Mouse (Mus musculus): ENCODE data around the gene Syne2. TPM values are rescaled to one million over a fixed set of nuclear protein-coding genes. Genes with fewer than 3 reads are reported as not detected.

Gene Syne2
- polyA plus RNA-seq, 1 experiment = 9.8 TPM

GRCm38 (mm10) chr12:75844311-75844710, 26.4 kb downstream of the Syne2 start:
- no peak overlapping the region for H3K4me3 ChIP-seq (ENCODE audit: insufficient read depth, low read length)
- TF ChIP-seq POLR2A (IDR thresholded peaks at IDR 0.05; ENCODE audit: borderline replicate concordance, low read depth, low read length) = no peak
- TF ChIP-seq CTCF (IDR thresholded peaks at IDR 0.05; ENCODE audit: low read depth, low read length) = no peak
- H3K4me1 ChIP-seq (ENCODE audit: control insufficient read depth, insufficient read depth, low read length) = no peaks in the 10 kb centered on the region
- H3K27ac ChIP-seq (ENCODE audit: insufficient read depth, low read depth, low read length) = no peak overlapping the region

GRCm38 (mm10) chr12:75845070-75845469, 27.1 kb downstream of the Syne2 start:
- Histone ChIP-seq H3K27ac (ENCODE audit: insufficient read depth, low read depth, low read length) (no peak overlapping the region), H3K4me1 (ENCODE audit: control insufficient read depth, insufficient read depth, low read length) (no peaks in the 10 kb centered on the region)
- TF ChIP-seq CTCF (IDR thresholded peaks at IDR 0.05; ENCODE audit: low read depth, low read length) (no peak), POLR2A (IDR thresholded peaks at IDR 0.05; ENCODE audit: borderline replicate concordance, low read depth, low read length) (no peak)

GRCm38 (mm10) chr12:75846513-75846912, 28.6 kb downstream of the Syne2 start:
- H3K4me3 ChIP-seq (ENCODE audit: insufficient read depth, low read length) = no peak overlapping the region
- no peaks in the 10 kb centered on the region for H3K4me1 ChIP-seq (ENCODE audit: control insufficient read depth, insufficient read depth, low read length)
- no peak overlapping the region for H3K27ac ChIP-seq (ENCODE audit: insufficient read depth, low read depth, low read length)
- TF ChIP-seq POLR2A (IDR thresholded peaks at IDR 0.05; ENCODE audit: borderline replicate concordance, low read depth, low read length) = no peak
- no peak for TF ChIP-seq CTCF (IDR thresholded peaks at IDR 0.05; ENCODE audit: low read depth, low read length)

More at GRCm38 (mm10) chr12:75845070-75845469, 27.1 kb downstream of the Syne2 start:
- no peak overlapping the region for H3K4me3 ChIP-seq (ENCODE audit: insufficient read depth, low read length)

GRCm38 (mm10) chr12:75850205-75850604, 32.3 kb downstream of the Syne2 start:
- peaks cover 4% of the 10 kb centered on the region; the same call in 1 of the 2 replicates for H3K4me1 ChIP-seq (ENCODE audit: control insufficient read depth, insufficient read depth, low read length)
- no peak overlapping the region for H3K4me3 ChIP-seq (ENCODE audit: insufficient read depth, low read length)
- H3K27ac ChIP-seq (ENCODE audit: insufficient read depth, low read depth, low read length) = no peak overlapping the region
- TF ChIP-seq POLR2A (IDR thresholded peaks at IDR 0.05; ENCODE audit: borderline replicate concordance, low read depth, low read length) (no peak), CTCF (IDR thresholded peaks at IDR 0.05; ENCODE audit: low read depth, low read length) (no peak)

- TF ChIP-seq CTCF (IDR thresholded peaks at IDR 0.05; ENCODE audit: low read depth, low read length) (no peak), POLR2A (IDR thresholded peaks at IDR 0.05; ENCODE audit: borderline replicate concordance, low read depth, low read length) (no peak)
- Histone ChIP-seq H3K4me1 (ENCODE audit: control insufficient read depth, insufficient read depth, low read length) (peaks cover 4% of the 10 kb centered on the region; the same call in 1 of the 2 replicates), H3K27ac (ENCODE audit: insufficient read depth, low read depth, low read length) (no peak overlapping the region), H3K4me3 (ENCODE audit: insufficient read depth, low read length) (no peak overlapping the region)
These were observed 33.5 kb downstream of the Syne2 start for GRCm38 (mm10) chr12:75851481-75851880.

- no peak for TF ChIP-seq POLR2A (IDR thresholded peaks at IDR 0.05; ENCODE audit: borderline replicate concordance, low read depth, low read length)
- no peak for TF ChIP-seq CTCF (IDR thresholded peaks at IDR 0.05; ENCODE audit: low read depth, low read length)
- peaks cover 4% of the 10 kb centered on the region; the same call in 1 of the 2 replicates for H3K4me1 ChIP-seq (ENCODE audit: control insufficient read depth, insufficient read depth, low read length)
- no peak overlapping the region for H3K27ac ChIP-seq (ENCODE audit: insufficient read depth, low read depth, low read length)
- no peak overlapping the region for H3K4me3 ChIP-seq (ENCODE audit: insufficient read depth, low read length)
These were observed 34.5 kb downstream of the Syne2 start for GRCm38 (mm10) chr12:75852384-75852783.

GRCm38 (mm10) chr12:75853559-75853958, 35.6 kb downstream of the Syne2 start:
- peak overlapping the region; percentile 14; the same call in 1 of the 2 replicates for H3K4me3 ChIP-seq (ENCODE audit: insufficient read depth, low read length)
- no peak for TF ChIP-seq CTCF (IDR thresholded peaks at IDR 0.05; ENCODE audit: low read depth, low read length)
- no peak for TF ChIP-seq POLR2A (IDR thresholded peaks at IDR 0.05; ENCODE audit: borderline replicate concordance, low read depth, low read length)
- H3K4me1 ChIP-seq (ENCODE audit: control insufficient read depth, insufficient read depth, low read length) = peaks cover 4% of the 10 kb centered on the region; the same call in 1 of the 2 replicates
- no peak overlapping the region for H3K27ac ChIP-seq (ENCODE audit: insufficient read depth, low read depth, low read length)

GRCm38 (mm10) chr12:75855051-75855453, 37.1 kb downstream of the Syne2 start:
- H3K27ac ChIP-seq (ENCODE audit: insufficient read depth, low read depth, low read length) = no peak overlapping the region
- no peak overlapping the region for H3K4me3 ChIP-seq (ENCODE audit: insufficient read depth, low read length)
- H3K4me1 ChIP-seq (ENCODE audit: control insufficient read depth, insufficient read depth, low read length) = peaks cover 4% of the 10 kb centered on the region; the same call in 1 of the 2 replicates
- TF ChIP-seq POLR2A (IDR thresholded peaks at IDR 0.05; ENCODE audit: borderline replicate concordance, low read depth, low read length) (no peak), CTCF (IDR thresholded peaks at IDR 0.05; ENCODE audit: low read depth, low read length) (no peak)

- Histone ChIP-seq H3K4me3 (ENCODE audit: insufficient read depth, low read length) (no peak overlapping the region), H3K27ac (ENCODE audit: insufficient read depth, low read depth, low read length) (no peak overlapping the region), H3K4me1 (ENCODE audit: control insufficient read depth, insufficient read depth, low read length) (peaks cover 4% of the 10 kb centered on the region; the same call in 1 of the 2 replicates)
- TF ChIP-seq POLR2A (IDR thresholded peaks at IDR 0.05; ENCODE audit: borderline replicate concordance, low read depth, low read length) = no peak
- TF ChIP-seq CTCF (IDR thresholded peaks at IDR 0.05; ENCODE audit: low read depth, low read length) = no peak
These were observed 37.7 kb downstream of the Syne2 start for GRCm38 (mm10) chr12:75855621-75856020.

- H3K4me1 ChIP-seq (ENCODE audit: control insufficient read depth, insufficient read depth, low read length) = peaks cover 4% of the 10 kb centered on the region; the same call in 1 of the 2 replicates
- no peak for TF ChIP-seq CTCF (IDR thresholded peaks at IDR 0.05; ENCODE audit: low read depth, low read length)
- TF ChIP-seq POLR2A (IDR thresholded peaks at IDR 0.05; ENCODE audit: borderline replicate concordance, low read depth, low read length) = no peak
These were observed 38.3 kb downstream of the Syne2 start for GRCm38 (mm10) chr12:75856096-75856868.

More at GRCm38 (mm10) chr12:75856096-75856868, 38.3 kb downstream of the Syne2 start:
- H3K27ac ChIP-seq (ENCODE audit: insufficient read depth, low read depth, low read length) = no peak overlapping the region
- H3K4me3 ChIP-seq (ENCODE audit: insufficient read depth, low read length) = no peak overlapping the region
